Mouse (Mus musculus) embryonic stem cell, embryonic (primary cell): ENCODE measurements at regions not wholly inside any gene's neighbourhood (a gene's known extent, or its start where the extent isn't known, plus 50 kb on each side); places are given as distances from the start of the nearest gene placed in this dataset.

Source experiments
- CTCF ChIA-PET, 4 experiments: fragments of 300-600 bp in 2 of 4; fragments of 350-600 bp in 2 of 4; sonication (Branson Sonifier 250); formaldehyde crosslinking; loops; one replicate each; lab custom pipeline; 2022; ENCODE audit warnings: inconsistent platforms in 2 of 4; lab: Charles Lee
- POLR2A ChIA-PET, 4 experiments: fragments of 300-600 bp in 2 of 4; fragments of 350-600 bp in 2 of 4; sonication (Branson Sonifier 250); formaldehyde crosslinking; loops; one replicate each; lab custom pipeline; 2022; ENCODE audit warnings: antibody characterized with exemption in 4 of 4, inconsistent platforms in 1 of 4; lab: Charles Lee

DNA sequence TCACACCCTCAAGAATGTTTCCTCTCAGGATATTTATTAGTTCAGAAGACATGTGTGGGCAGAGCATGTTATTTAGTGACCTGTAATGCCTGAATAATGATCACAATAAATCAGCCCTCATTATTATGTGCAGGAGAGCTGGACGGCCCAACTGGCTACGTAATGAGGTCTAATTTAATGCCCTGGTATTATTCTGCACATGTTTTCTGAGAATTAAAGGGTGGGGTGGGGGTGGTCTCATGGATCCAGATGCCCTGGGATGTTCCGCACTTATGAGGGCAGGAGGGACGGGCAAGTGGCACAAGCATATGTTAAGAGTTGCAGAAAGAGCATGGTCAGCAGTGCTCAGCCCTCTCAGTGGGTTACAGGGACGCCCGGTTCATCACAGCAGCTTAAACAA, 339.7 kb upstream of the Npvf start:
- ChIA-PET CTCF (interaction anchor here in 1 of 4 experiments (0.5 kb wide), 1 partner anchor 52 kb away, joined by 3 read pairs; no protein-coding TSS in a partner anchor), POLR2A (no interaction called here)

DNA sequence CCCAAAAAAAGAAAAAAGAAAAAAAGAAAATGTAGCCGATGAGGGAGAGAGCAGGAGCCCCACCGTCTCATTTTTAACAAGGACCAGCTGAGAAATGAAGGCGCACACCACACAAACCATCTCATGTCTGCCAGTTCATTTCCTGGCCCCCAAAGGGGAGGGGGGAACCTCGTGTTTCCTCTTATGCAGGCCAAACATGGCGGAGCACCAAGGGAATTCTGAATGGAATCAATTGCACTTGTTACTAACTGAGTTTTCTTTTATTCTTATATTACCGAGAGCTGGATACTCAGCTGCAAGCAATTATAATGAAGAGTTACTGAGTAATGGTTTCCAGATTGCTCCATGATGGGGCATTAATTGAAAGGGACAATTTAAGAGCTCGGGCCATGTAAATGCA, 348.5 kb upstream of the Npvf start:
- ChIA-PET CTCF (no interaction called here), POLR2A (no interaction called here)

DNA sequence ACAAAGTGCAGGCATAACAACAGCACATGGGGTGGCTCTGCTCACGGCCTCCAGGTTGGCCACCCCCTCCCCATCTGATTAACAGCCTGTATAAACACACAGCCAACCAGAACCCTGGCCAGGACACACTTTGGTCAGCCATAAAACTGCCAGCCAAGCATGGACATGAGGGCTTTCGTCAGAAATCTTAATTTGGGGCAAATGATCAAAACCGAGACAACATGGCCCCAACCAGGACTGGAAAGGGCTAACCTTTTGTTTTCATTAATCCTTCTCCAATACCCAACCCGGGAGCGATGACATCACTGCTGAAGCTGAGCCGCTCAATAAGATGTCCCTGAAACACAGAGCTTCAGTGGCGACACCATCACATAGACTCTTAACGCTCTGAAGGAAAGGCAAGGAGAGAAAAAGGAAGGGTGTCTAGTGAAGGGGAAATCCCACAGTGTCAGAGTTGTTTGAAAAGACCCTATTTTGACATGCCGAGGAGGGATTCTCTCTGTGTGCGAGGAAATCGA, 351.9 kb upstream of the Npvf start:
- CTCF ChIA-PET = no interaction called here
- POLR2A ChIA-PET = interaction anchor here in 1 of 4 experiments (0.6 kb wide), 1 partner anchor 14 kb away, joined by 3 read pairs; no protein-coding TSS in a partner anchor

DNA sequence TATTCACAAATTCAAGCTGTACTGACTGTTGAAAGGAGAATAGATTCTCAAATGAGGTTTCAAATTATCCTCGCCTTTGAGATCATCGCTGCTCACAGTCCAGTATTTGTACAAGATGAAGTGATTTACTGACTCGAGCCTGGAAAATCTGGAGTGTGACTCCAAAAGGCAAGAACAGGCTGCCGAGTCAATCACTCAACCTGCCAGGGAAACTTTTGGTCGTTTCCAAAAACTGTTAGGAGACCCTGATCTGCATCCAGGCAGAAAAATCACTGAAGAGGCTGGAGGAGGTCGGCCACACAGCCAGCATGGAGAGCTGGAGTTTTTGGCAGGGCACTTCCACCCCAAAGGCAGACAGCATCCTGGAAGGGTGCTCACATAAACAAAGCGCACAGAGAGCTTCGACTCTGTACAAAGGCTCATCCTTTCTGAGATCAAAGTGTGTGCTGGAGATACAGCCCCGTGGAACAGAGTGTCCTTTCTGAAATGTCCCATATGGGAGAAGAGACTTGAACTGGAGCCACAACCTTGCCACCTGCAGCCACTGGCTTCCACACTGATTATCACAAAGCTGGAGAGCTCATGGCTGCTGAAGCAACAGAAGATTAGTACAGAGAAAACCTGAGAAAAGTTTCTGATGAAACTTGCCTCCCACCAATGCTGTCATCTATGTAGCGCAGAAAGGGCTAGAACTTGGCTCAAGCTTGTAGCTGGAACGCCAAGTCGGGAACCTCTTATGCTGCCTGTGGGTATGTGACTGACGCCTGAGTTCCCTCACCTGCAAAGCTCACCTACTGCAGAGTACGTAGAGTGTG, 355.5 kb upstream of the Npvf start:
- ChIA-PET POLR2A (no interaction called here), CTCF (no interaction called here)

DNA sequence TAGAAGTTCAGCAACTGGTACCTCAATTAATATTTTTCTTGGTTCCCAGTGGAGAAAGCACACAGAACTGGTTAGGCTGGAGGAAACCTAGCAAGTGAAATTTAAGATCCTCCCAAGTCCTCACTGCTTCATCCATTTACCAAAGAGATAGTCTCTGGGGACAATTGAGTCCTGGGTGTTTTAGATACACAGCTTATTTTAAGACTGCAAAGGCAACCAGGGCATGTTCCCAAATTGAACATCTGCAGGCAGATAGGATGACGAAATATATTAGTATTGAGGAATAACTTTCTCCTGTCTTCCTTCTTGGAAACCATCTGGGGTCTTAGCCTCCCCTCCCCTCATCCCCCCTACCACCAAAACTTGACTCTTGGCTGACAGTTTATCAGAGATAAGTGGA, 356.3 kb upstream of the Npvf start:
- ChIA-PET CTCF (no interaction called here), POLR2A (no interaction called here)

DNA sequence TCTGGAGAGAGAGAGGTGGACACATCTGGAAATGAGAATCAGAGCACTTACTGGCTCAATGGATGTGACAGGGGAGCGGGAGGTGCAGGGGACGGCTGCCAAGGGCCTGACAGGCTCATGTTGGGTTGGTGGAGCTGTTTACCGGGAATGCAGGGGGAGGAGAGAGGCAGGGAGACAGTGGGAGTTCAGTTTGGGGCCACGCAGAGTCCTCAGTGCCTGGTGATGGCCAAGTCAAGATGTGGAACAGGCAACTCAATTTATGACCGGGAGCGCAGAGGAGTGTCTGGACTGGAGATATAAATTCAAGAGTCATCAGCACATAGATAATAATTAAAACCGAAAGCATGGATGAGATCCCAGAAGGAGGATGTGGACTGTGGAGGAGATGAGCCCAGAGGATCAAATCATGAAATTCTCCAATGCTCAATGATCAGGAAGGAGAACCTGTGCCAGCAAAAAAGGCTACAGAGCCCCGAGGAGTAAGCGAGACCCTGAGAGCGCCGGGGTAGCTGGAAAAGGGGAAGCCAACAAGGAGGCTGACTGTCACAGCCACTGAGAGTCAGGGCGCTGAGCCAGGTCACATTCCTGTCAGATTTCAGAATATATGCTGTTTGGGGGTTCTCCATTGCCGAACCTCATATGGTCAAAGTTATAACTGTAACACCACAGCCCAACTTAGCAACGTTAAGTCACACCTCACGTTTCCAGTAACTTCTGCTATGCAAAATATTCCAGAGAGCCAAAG, 358.0 kb upstream of the Npvf start:
- POLR2A ChIA-PET = no interaction called here
- CTCF ChIA-PET = no interaction called here

DNA sequence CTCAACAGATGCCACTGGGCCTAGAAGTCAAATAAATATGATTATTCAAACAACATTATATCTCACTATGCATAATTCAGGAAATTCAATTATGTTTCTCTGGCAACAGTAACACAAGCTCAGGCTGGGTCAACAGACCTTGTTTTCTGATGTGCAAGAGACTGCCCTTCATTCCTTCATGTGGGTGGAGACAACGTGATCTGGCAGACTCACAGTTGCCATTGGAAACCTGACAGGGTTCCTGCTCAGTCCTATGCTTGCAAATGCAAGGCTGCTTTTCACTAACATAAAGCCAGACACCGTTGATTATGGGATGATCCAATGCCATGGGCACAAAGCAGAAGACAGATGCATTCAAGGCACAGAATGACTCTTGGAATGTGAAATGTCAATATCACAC, 361.5 kb upstream of the Npvf start:
- POLR2A ChIA-PET = no interaction called here
- CTCF ChIA-PET = no interaction called here

DNA sequence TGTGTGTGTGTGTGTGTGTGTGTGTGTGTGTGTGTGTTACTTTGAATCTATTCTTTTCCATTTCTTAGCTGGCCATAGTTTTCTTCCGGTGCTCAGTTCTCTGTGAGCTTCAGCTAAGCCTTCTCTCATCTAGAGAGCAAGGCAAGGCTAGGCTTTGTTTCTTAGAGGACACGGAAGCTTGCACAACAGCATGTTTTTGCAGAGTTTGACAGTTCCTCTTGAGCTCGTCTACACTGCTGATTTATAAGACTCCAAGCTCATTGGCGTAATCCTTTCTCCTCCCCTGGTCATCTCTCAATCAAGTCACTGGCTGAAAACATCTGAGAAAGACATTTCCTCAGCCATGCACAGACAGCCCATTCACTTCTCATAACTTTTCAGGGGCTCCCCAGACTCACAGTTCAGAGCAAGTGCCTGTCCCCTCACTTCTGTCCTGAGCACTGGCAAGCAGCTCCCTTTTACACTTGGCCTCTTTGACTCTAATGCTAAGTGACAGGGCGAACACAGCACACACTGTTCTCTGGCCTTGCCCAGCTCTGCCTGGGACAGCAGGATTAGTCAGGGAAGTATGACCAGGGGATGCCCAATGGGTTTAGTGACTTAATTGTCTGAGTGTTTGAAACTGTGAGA, 362.3 kb upstream of the Npvf start:
- POLR2A ChIA-PET = interaction anchor here in 1 of 4 experiments (0.6 kb wide), 1 partner anchor 144 kb away, joined by 7 read pairs; no protein-coding TSS in a partner anchor
- CTCF ChIA-PET = interaction anchor here in 1 of 4 experiments (0.5 to 0.6 kb wide), 2 partner anchors 854 to 1260 kb away, joined by 3 read pairs; no protein-coding TSS in a partner anchor

DNA sequence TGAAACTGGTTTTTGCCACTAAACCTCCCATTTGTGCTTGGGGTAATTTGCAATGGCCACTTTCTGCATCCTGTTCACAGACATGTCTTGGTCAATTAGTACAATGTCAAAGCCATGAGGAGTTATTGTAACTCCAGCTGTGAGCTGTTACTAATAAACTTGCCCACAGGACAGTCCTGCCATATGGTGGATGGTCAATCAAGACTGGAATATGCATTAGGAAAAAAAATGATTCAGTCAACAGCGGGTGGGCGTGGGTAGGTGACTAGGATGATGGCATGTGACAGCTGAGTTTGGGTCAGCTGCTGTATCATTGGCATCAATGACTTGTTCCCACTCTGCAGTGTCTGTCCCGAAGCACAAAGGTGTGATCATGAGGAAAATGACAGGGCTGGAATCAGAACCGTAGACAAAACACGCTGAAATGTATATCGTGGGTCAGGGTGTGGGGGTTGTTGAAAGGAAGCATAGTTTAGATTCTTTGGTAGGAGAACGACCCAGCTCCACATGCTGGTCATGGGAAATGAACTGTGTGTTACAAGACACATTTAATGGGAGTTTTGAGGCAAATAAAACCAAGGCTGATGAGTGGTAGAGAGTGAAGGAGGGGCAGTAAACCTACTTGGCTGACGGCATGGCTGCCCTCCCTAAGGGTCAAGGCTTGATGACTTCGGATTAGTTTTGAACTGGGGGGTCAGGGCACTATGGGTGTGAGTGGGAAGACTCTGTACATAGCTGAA, 363.2 kb upstream of the Npvf start:
- ChIA-PET POLR2A (no interaction called here), CTCF (no interaction called here)

DNA sequence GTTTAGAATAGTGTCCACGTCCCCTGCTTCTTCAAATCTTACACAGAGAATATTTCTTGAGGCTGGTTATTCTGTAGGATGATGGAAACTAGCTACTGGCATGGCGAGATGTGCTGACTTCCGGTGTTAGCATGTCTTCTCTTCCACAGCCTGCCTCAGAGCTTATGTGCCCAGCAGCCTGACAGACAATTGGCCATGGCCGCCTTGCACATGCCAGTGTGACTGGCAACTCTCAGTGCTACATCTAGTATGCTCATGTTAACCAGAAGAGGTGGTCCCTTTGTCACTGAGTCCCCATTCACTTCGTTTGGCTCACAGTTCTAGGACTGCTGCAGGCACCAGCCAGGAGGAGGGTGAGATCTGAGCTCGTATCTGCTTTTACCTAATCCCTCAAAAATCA, 367.0 kb upstream of the Npvf start:
- ChIA-PET POLR2A (no interaction called here), CTCF (no interaction called here)

DNA sequence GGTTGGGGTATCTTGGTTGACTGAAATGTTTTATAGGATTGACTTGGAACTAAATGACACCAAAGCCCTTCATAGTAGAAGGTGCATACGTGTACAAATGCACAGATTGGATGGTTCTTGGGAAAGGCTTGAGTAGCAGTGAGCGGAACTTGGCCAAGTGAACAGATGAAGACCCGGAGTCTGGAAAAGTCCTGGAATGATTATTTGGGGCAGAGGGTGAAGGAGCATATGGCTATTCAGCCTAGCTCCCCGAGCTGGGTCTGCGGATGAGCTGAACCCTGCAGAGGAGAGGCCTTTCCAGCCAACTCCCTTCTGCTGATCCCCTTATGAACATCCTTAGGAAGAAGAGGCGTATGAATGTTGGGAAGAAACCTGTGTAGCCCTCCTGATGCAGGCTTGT, 369.1 kb upstream of the Npvf start:
- CTCF ChIA-PET = no interaction called here
- POLR2A ChIA-PET = no interaction called here

DNA sequence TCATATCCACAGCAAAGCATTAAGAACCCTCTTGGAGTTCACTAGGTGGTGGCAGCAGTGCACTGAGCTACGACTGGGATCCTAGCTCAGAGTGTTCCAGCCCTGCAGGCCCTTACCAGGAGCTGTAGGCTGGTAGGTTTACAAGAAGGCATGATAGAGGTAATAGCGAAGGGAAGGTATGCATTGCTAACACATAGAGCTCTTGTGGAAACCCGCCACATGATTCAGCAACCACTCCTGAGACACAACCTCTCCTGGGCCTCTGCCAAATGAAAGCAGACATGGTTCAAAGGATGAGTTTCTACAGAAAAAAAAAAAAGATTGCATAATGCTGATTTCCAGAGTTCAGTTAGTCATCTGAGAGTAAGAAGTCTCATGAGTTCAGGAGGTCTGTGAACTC, 370.5 kb upstream of the Npvf start:
- ChIA-PET POLR2A (no interaction called here), CTCF (interaction anchor here in 1 of 4 experiments (0.7 kb wide), 1 partner anchor 43 kb away, joined by 3 read pairs; no protein-coding TSS in a partner anchor)

DNA sequence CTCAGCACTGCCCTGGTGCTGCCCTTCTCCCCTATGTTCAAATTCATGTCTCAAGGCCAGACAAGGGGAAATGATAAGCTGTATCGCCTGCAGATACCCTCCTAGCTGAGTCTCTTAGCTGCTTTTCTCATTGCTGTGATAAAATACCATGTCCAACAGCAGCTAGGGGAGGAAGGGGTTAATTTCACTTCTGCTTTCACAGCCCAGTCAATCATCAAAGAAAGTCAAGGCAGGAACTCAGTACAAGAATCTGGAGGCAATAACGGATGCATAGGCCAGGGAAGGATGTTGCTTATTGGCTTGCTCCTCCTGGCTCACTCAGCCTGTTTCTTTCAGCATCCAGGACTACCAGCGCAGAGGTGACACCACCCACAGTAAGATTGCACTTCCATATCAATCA, 371.2 kb upstream of the Npvf start:
- ChIA-PET CTCF (no interaction called here), POLR2A (no interaction called here)

DNA sequence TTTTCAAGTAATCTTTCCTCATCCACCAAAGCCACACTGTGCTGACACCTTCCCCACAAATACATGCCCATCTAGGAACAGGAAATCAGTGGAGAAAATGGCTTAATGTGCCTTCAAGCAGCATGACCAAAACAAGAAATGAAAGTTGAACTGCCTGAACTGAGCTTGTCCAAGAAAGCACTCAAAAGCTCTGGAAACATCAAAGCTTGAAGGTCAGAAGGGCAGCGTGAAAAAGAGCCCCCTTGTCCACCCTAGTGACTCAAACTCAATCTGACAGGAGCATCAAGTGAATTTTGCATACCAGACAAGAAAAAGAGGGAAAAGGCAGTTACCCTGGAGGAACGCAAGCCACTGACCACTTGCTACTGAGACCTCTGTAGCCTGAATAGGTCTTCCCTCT, 373.1 kb upstream of the Npvf start:
- ChIA-PET CTCF (no interaction called here), POLR2A (no interaction called here)

DNA sequence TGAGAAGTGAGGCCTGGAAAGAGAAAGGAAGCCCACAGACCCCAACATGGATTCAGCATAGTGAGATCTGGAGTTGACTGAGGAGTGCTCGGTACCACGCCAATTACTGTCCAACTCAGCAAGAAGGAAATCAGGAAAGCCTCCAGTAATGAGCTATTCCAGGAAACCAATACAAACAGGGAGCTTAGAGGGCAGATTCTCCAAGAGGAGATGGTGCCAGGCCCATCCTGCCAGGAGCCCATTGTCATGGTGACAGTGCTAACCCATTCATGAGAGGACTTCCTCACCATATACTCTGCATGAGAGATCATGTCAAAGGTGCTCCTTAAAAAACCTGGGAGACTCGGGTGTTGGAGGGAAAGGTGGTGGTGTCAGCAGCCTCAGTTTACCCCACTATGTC, 375.3 kb upstream of the Npvf start:
- POLR2A ChIA-PET = no interaction called here
- CTCF ChIA-PET = interaction anchor here in 1 of 4 experiments (0.6 kb wide), 1 partner anchor 1039 kb away, joined by 3 read pairs; no protein-coding TSS in a partner anchor

DNA sequence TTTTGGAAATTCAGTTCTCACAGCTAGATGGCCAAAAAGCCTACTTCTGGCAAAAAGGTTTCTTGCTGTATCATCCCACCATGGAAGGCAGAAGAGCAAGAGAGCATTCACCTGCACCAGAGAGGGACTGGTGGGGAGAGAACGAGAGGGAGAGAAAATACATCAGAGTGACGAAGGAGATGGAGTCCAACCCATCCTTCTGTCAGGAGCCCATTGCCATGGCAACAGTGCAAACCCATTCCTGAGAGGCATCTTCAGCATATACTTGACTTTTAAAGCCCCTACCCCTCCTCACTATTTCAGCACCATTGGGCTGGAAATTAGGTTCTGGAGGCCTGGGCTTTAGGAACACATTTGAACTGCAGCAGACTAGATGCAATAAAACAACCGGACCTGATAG, 375.7 kb upstream of the Npvf start:
- CTCF ChIA-PET = interaction anchor here in 1 of 4 experiments (0.6 to 0.7 kb wide), 2 partner anchors 88 to 1039 kb away, joined by 3 to 6 read pairs; no protein-coding TSS in a partner anchor
- POLR2A ChIA-PET = interaction anchor here in 1 of 4 experiments (0.6 kb wide), 1 partner anchor 1087 kb away, joined by 7 read pairs; no protein-coding TSS in a partner anchor

DNA sequence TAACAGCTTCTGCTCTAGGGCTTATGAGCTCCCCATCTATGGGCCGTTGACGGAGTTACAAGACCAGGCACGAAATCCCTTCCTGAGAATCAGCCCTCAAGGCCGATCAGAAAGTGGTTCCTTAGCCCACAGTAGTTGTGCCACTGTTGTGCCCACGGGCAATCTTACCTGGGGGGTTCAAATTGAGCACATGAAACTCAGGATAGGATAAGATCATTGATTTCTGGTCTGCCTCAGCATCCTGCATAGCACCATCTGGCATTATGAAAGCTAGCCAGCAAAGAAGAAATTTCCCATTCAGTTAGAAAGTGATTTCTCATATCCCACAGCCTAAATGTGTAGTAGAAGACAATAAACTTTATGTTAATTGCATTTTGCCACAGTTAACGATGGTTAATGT, 379.6 kb upstream of the Npvf start:
- POLR2A ChIA-PET = interaction anchor here in 1 of 4 experiments (0.6 kb wide), 1 partner anchor 25 kb away, joined by 3 read pairs; no protein-coding TSS in a partner anchor
- CTCF ChIA-PET = interaction anchor here in 1 of 4 experiments (0.7 kb wide), 1 partner anchor 93 kb away, joined by 3 read pairs; no protein-coding TSS in a partner anchor

DNA sequence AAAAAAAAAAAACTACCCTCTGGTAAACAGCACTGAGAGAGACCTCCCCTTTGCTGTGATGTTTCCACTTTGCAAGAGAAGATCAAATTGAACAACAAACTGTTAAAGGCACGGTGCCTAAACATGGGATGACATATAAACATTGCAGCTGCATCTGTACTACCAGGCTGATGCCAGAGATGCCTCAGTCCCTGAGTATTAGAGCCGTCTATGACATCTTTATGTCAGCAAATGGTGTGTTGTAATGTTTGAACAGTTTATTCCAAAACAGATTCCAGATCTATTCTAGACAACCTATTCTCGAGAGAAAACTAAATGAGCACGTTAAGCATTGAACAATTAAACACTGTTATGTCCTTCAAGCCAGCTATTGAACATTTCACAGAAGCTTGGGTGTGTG, 381.8 kb upstream of the Npvf start:
- ChIA-PET POLR2A (interaction anchor here in 1 of 4 experiments (1.0 kb wide), 1 partner anchor 69 kb away, joined by 3 read pairs; no protein-coding TSS in a partner anchor), CTCF (interaction anchor here in 1 of 4 experiments (0.6 to 0.7 kb wide), 2 partner anchors 228 to 546 kb away, joined by 3 to 5 read pairs; no protein-coding TSS in a partner anchor)
